Mouse (Mus musculus): ENCODE results near the gene Wnt11. TPM values are rescaled to one million over a fixed set of nuclear protein-coding genes. Genes with fewer than 3 reads are reported as not detected.

The Wnt11 gene
- polyA plus RNA-seq, 1 experiment, result 6.3 TPM

GRCm38 (mm10) chr7:98800435-98800834 is 34.5 kb upstream of the Wnt11 start:
- Histone ChIP-seq H3K4me3 (no peak overlapping the region), H3K4me2 (ENCODE audit: low read depth) (peak overlapping the region; percentile 46), H3K27me3 (ENCODE audit: control insufficient read depth, insufficient read depth, insufficient read length) (no peaks in the 10 kb centered on the region), H3ac (ENCODE audit: control insufficient read depth, insufficient read length) (no peak overlapping the region), H3K79me2 (ENCODE audit: control insufficient read depth, insufficient read depth) (no peaks in the 10 kb centered on the region), H3K36me3 (ENCODE audit: control insufficient read depth, insufficient read depth) (no peaks in the 10 kb centered on the region)
- TF ChIP-seq MAX (IDR thresholded peaks at IDR 0.05; ENCODE audit: low read depth) (no peak), TCF3 (IDR thresholded peaks at IDR 0.05; ENCODE audit: insufficient read length, low read depth) (no peak), POLR2AphosphoS2 (IDR thresholded peaks at IDR 0.05; ENCODE audit: insufficient read length, low read depth) (no peak), MYOD1 (IDR thresholded peaks at IDR 0.05; ENCODE audit: control insufficient read depth in 1 of 3, insufficient read length in 2 of 3, low read depth in 2 of 3) (no peak), REST (IDR thresholded peaks at IDR 0.05; ENCODE audit: insufficient read depth, insufficient read length) (no peak), SRF (IDR thresholded peaks at IDR 0.05; ENCODE audit: control insufficient read depth, insufficient read length, low read depth) (no peak), POLR2A (IDR thresholded peaks at IDR 0.05; ENCODE audit: insufficient read length, low read depth) (no peak), E2F4 (IDR thresholded peaks at IDR 0.05; ENCODE audit: insufficient read depth) (no peak), MYOG (IDR thresholded peaks at IDR 0.05; ENCODE audit: control insufficient read depth in 1 of 3, insufficient read depth in 1 of 3, insufficient read length in 2 of 3, low read depth in 2 of 3) (no peak), USF1 (IDR thresholded peaks at IDR 0.05; ENCODE audit: low read depth) (no peak), TCF12 (IDR thresholded peaks at IDR 0.05; ENCODE audit: insufficient read depth, poor library complexity, severe bottlenecking) (no peak)

DNA sequence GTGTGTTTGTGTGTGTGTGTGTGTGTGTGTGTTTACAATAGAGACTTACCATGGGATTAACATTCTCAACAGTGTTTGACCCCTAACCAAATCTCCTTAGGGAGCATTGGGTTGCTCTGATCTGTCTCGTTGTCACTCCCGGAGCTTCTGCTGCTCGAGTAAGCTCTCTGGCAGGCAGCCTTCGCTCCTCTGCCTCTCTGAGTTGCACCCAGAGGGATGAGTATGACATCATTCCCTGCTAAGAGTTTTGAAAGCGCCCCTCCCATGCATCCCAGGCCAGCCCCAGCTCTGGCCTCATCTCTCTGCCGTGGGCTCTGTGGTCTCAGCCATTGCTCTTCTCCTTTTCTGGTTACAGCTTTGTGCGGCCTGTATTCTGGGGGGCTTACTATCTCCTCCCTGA is 33.8 kb upstream of the Wnt11 start:
- no peak overlapping the region for H3K4me3 ChIP-seq
- no peaks in the 10 kb centered on the region for H3K27me3 ChIP-seq (ENCODE audit: control insufficient read depth, insufficient read depth, insufficient read length)
- no peaks in the 10 kb centered on the region for H3K36me3 ChIP-seq (ENCODE audit: control insufficient read depth, insufficient read depth)
- no peak overlapping the region for H3ac ChIP-seq (ENCODE audit: control insufficient read depth, insufficient read length)
- no peaks in the 10 kb centered on the region for H3K79me2 ChIP-seq (ENCODE audit: control insufficient read depth, insufficient read depth)
- H3K4me2 ChIP-seq (ENCODE audit: low read depth), result peak overlapping the region; percentile 46
- TF ChIP-seq MYOG (IDR thresholded peaks at IDR 0.05; ENCODE audit: control insufficient read depth in 1 of 3, insufficient read depth in 1 of 3, insufficient read length in 2 of 3, low read depth in 2 of 3) (no peak), CEBPB (IDR thresholded peaks at IDR 0.05; ENCODE audit: insufficient read depth, poor library complexity, severe bottlenecking) (peak; percentile 90), E2F4 (IDR thresholded peaks at IDR 0.05; ENCODE audit: insufficient read depth) (no peak), TCF12 (IDR thresholded peaks at IDR 0.05; ENCODE audit: insufficient read depth, poor library complexity, severe bottlenecking) (no peak), POLR2A (IDR thresholded peaks at IDR 0.05; ENCODE audit: insufficient read length, low read depth) (peak; percentile 55), MYOD1 (IDR thresholded peaks at IDR 0.05; ENCODE audit: control insufficient read depth in 1 of 3, insufficient read length in 2 of 3, low read depth in 2 of 3) (no peak), POLR2AphosphoS2 (IDR thresholded peaks at IDR 0.05; ENCODE audit: insufficient read length, low read depth) (no peak), MAX (IDR thresholded peaks at IDR 0.05; ENCODE audit: low read depth) (no peak)

DNA sequence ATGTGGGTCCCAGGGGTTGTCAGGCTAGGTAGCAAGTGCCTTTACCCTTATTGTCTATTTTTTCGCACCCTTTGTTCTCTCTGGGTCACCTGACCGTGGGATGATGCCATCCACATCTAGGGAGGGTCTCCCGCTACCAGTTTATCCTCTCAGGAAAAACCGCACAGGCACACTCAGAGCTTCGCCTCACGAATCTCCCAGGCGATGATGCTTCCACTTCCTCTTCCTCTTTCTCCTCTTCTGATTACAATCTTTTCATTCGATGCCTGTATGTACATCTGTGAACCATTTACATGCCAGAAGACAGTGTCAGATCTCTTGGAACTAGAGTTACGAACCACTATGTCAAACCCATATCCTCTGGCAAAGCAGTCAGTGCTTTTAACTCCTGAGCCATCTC is 31.7 kb upstream of the Wnt11 start:
- no peaks in the 10 kb centered on the region for H3K27me3 ChIP-seq (ENCODE audit: control insufficient read depth, insufficient read depth, insufficient read length)
- H3ac ChIP-seq (ENCODE audit: control insufficient read depth, insufficient read length), result no peak overlapping the region
- H3K79me2 ChIP-seq (ENCODE audit: control insufficient read depth, insufficient read depth), result no peaks in the 10 kb centered on the region
- no peak for TF ChIP-seq TCF12 (IDR thresholded peaks at IDR 0.05; ENCODE audit: insufficient read depth, poor library complexity, severe bottlenecking)
- no peak for TF ChIP-seq TCF3 (IDR thresholded peaks at IDR 0.05; ENCODE audit: insufficient read length, low read depth)
- TF ChIP-seq POLR2A (IDR thresholded peaks at IDR 0.05; ENCODE audit: insufficient read length, low read depth), result no peak
- no peak for TF ChIP-seq MYOD1 (IDR thresholded peaks at IDR 0.05; ENCODE audit: control insufficient read depth in 1 of 3, insufficient read length in 2 of 3, low read depth in 2 of 3)
- TF ChIP-seq MAX (IDR thresholded peaks at IDR 0.05; ENCODE audit: low read depth), result no peak
- no peak for TF ChIP-seq MYOG (IDR thresholded peaks at IDR 0.05; ENCODE audit: control insufficient read depth in 1 of 3, insufficient read depth in 1 of 3, insufficient read length in 2 of 3, low read depth in 2 of 3)
- no peak for TF ChIP-seq SRF (IDR thresholded peaks at IDR 0.05; ENCODE audit: control insufficient read depth, insufficient read length, low read depth)
- TF ChIP-seq CEBPB (IDR thresholded peaks at IDR 0.05; ENCODE audit: insufficient read depth, poor library complexity, severe bottlenecking), result no peak
- TF ChIP-seq USF1 (IDR thresholded peaks at IDR 0.05; ENCODE audit: low read depth), result no peak
- no peak overlapping the region for H3K4me2 ChIP-seq (ENCODE audit: low read depth)
- no peaks in the 10 kb centered on the region for H3K36me3 ChIP-seq (ENCODE audit: control insufficient read depth, insufficient read depth)
- H3K4me3 ChIP-seq, result no peak overlapping the region

- TF ChIP-seq E2F4 (IDR thresholded peaks at IDR 0.05; ENCODE audit: insufficient read depth), result no peak
- no peak for TF ChIP-seq POLR2A (IDR thresholded peaks at IDR 0.05; ENCODE audit: insufficient read length, low read depth)
- no peak for TF ChIP-seq TCF12 (IDR thresholded peaks at IDR 0.05; ENCODE audit: insufficient read depth, poor library complexity, severe bottlenecking)
- TF ChIP-seq MYOD1 (IDR thresholded peaks at IDR 0.05; ENCODE audit: control insufficient read depth in 1 of 3, insufficient read length in 2 of 3, low read depth in 2 of 3), result no peak
- no peak for TF ChIP-seq MYOG (IDR thresholded peaks at IDR 0.05; ENCODE audit: control insufficient read depth in 1 of 3, insufficient read depth in 1 of 3, insufficient read length in 2 of 3, low read depth in 2 of 3)
- no peak for TF ChIP-seq TCF3 (IDR thresholded peaks at IDR 0.05; ENCODE audit: insufficient read length, low read depth)
- no peak for TF ChIP-seq POLR2AphosphoS2 (IDR thresholded peaks at IDR 0.05; ENCODE audit: insufficient read length, low read depth)
- no peak for TF ChIP-seq CEBPB (IDR thresholded peaks at IDR 0.05; ENCODE audit: insufficient read depth, poor library complexity, severe bottlenecking)
- TF ChIP-seq SRF (IDR thresholded peaks at IDR 0.05; ENCODE audit: control insufficient read depth, insufficient read length, low read depth), result no peak
- H3K4me2 ChIP-seq (ENCODE audit: low read depth), result peak overlapping the region; percentile 22
- no peaks in the 10 kb centered on the region for H3K79me2 ChIP-seq (ENCODE audit: control insufficient read depth, insufficient read depth)
- no peak overlapping the region for H3ac ChIP-seq (ENCODE audit: control insufficient read depth, insufficient read length)
- H3K27me3 ChIP-seq (ENCODE audit: control insufficient read depth, insufficient read depth, insufficient read length), result no peaks in the 10 kb centered on the region
- no peaks in the 10 kb centered on the region for H3K36me3 ChIP-seq (ENCODE audit: control insufficient read depth, insufficient read depth)
- H3K4me3 ChIP-seq, result no peak overlapping the region
Observed at GRCm38 (mm10) chr7:98804841-98805772, 29.8 kb upstream of the Wnt11 start.
